Mouse (Mus musculus) bone marrow, adult 2 months (tissue): ENCODE measurements around the gene Ccnl2. TPM values are rescaled to one million over a fixed set of nuclear protein-coding genes. Genes with fewer than 3 reads are reported as not detected.
"Not testable (repeated sequence)": the region's sequence is repeated elsewhere in the genome, so short reads cannot be mapped to it uniquely, and the experiment has no call there.

Source experiments
- H3K27ac ChIP-seq: fragments of 200-500 bp; 2 replicates; pipeline ENCODE4 v1.5.1; 2012; ENCODE audit warnings: low read depth, mild to moderate bottlenecking, control low read depth, inconsistent platforms, low read length; ENCODE audit not compliant: control insufficient read depth, poor library complexity, insufficient read depth
- H3K4me1 ChIP-seq: fragments of 200-500 bp; 2 replicates; pipeline ENCODE4 v1.6.1; 2011; ENCODE audit warnings: low read length; ENCODE audit not compliant: control insufficient read depth, insufficient read depth
- H3K4me3 ChIP-seq: fragments of 200-500 bp; replicated peaks from 2 replicates; pipeline ENCODE3; 2011; ENCODE audit warnings: mild to moderate bottlenecking, low read depth, low read length, control low read depth; ENCODE audit not compliant: control insufficient read depth
- CTCF ChIP-seq: fragments of 200-500 bp; IDR thresholded peaks from 2 replicates; pipeline ENCODE4 v1.5.1; 2011; ENCODE audit warnings: low read length, control low read depth; ENCODE audit not compliant: control insufficient read depth, insufficient read depth
- POLR2A ChIP-seq: fragments of 200-500 bp; IDR thresholded peaks from 2 replicates; pipeline ENCODE4 v1.6.1; 2011; ENCODE audit warnings: low read depth, mild to moderate bottlenecking, control low read depth, low read length, borderline replicate concordance; ENCODE audit not compliant: control insufficient read depth
- WGBS: fragments of 180-500 bp; shearing (Covaris S2); methylation state at CpG from one replicate; pipeline ENCODE4 v1.1.7; 2018; 5-methylcytosine and 5-hydroxymethylcytosine counted together
- polyA plus RNA-seq: library from polyadenylated mRNA; stranded (reverse); fragments of >200 nt; gene quantifications from 2 replicates; pipeline ENCODE4 v1.2.4, GENCODE M21; 2011; ENCODE audit warnings: low replicate concordance; ENCODE audit not compliant: missing spikeins, insufficient read depth, insufficient read length

The Ccnl2 gene
- polyA plus RNA-seq, 1 experiment: 149 TPM

DNA sequence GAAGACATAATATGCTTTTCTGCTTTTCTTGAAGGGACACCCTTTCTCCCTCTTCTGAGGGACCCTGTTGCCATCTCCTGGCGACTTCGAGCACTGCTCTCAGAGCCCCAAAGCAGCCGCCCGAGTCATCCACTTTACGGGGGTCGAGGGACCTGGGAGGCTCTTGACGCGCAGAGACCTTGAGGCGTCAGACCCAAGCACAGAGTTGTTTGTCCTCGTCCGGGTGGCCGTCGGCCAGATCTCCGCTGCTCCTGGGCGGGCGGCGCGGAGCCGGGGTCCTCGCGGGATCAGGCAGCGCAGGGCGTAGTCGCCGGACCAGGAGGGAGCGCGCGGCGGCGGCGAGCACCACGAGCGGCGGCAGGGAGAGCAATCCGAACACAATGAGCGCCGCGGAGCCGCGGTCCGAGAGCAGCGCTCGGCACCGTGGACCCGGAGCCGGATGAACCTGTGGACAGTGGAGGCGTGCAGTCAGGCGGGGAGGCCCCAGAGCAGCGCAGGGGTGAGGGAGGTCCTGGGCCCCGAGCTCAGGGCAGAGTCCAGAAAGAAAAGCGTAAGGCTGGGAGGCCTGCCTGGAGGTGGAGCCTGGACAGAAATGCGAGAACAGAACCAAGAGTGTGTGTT lies 28.1 kb upstream of the Ccnl2 start:
- H3K4me3 ChIP-seq: peak overlapping the region; percentile 58
- peak overlapping the region; percentile 81 for H3K27ac ChIP-seq
- WGBS: under 1% methylated on average over 52 of the region's 52 CpGs
- peak; percentile 52 for TF ChIP-seq CTCF
- peak; percentile 23; the same call in 1 of the 2 replicates for TF ChIP-seq POLR2A
- H3K4me1 ChIP-seq: no peaks in the 10 kb centered on the region

GRCm38 (mm10) chr4:155785246-155785645 lies 27.0 kb upstream of the Ccnl2 start:
- Histone ChIP-seq H3K4me3 (no peak overlapping the region), H3K4me1 (no peaks in the 10 kb centered on the region), H3K27ac (no peak overlapping the region)
- 73% methylated on average over 10 of the region's 10 CpGs for WGBS
- TF ChIP-seq POLR2A (no peak), CTCF (no peak)

- TF ChIP-seq CTCF (no peak), POLR2A (no peak)
- WGBS: 66% methylated on average over 5 of the region's 5 CpGs
- H3K4me3 ChIP-seq: peak within 1 kb of the TSS; percentile 58
- no peak within 1 kb of the TSS for H3K27ac ChIP-seq
- H3K4me1 ChIP-seq: no peaks in the 10 kb centered on the region
Observed at GRCm38 (mm10) chr4:155785819-155786218, 26.5 kb upstream of the Ccnl2 start, which contains the start of gene Tmem88b. Gene Tmem88b, minus strand, starts transcription at chr4:155785874.

DNA sequence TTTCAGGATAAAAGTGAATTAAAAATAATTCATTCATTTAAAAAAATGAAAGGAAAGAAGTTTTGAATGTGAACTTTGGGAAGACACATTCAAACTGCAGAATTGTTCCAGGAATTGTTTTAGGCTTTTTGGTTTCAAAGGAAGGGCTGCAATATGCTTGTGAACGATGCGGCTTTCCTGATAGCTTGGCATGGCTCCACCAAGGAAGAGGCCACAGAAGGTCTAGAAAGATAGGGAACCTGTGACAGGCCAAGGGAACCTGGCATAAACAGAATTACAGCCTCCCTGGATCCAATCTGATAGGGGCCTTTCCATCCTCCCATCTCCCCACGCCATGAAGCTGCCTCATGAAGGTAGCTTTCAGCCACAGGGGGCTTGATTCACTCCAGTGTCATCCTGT lies 24.0 kb upstream of the Ccnl2 start:
- Histone ChIP-seq H3K4me3 (no peak overlapping the region), H3K27ac (peak overlapping the region; percentile 80), H3K4me1 (no peaks in the 10 kb centered on the region)
- TF ChIP-seq POLR2A: no peak
- TF ChIP-seq CTCF: no peak
- WGBS: 24% methylated on average over 3 of the region's 3 CpGs

GRCm38 (mm10) chr4:155788833-155789232 lies 23.5 kb upstream of the Ccnl2 start:
- WGBS: 74% methylated on average over 4 of the region's 4 CpGs

GRCm38 (mm10) chr4:155790021-155790489 lies 22.2 kb upstream of the Ccnl2 start, which contains the start of gene Ankrd65:
Gene Ankrd65, plus strand, starts transcription at chr4:155790439.
- 86% methylated on average over 3 of the region's 3 CpGs for WGBS
- TF ChIP-seq POLR2A: no peak
- no peak for TF ChIP-seq CTCF
- Histone ChIP-seq H3K4me1 (no peaks in the 10 kb centered on the region), H3K27ac (no peak within 1 kb of the TSS), H3K4me3 (no peak within 1 kb of the TSS)

More at GRCm38 (mm10) chr4:155788833-155789232, 23.5 kb upstream of the Ccnl2 start:
- H3K4me3 ChIP-seq, H3K4me1 ChIP-seq, H3K27ac ChIP-seq: not testable (repeated sequence)

DNA sequence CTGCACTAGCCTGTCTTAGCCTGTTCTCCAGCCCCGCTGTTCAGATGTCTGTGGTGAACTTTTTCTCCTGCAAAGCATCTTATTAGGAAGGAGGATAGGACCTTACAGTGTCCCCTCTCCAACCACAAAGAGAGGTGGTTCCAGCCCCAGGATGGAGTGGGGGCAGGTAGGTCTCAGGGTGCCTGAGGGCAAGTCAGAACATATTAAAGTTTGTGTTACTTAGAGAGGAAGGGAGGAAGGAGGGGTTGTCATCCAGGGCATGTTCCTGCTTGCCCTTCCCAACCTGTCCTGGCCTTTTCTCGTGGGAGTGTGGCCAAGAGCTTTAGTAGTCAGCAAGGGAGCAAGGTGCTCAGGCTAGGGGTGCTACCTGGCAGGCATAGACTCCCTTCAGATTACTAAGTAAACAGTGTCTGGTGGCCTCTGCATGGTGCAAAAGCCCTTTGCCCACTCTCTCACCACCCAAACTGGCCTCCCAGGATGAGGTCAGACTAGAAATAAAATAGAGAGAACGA lies 21.6 kb upstream of the Ccnl2 start:
- Histone ChIP-seq H3K27ac (no peak overlapping the region), H3K4me1 (no peaks in the 10 kb centered on the region), H3K4me3 (no peak overlapping the region)
- TF ChIP-seq POLR2A (no peak), CTCF (no peak)
- 74% methylated on average over 3 of the region's 3 CpGs for WGBS

GRCm38 (mm10) chr4:155791240-155791933 lies 20.9 kb upstream of the Ccnl2 start:
- WGBS: 85% methylated on average over 24 of the region's 24 CpGs
- no peaks in the 10 kb centered on the region for H3K4me1 ChIP-seq
- no peak overlapping the region for H3K27ac ChIP-seq
- TF ChIP-seq POLR2A: no peak
- no peak for TF ChIP-seq CTCF
- H3K4me3 ChIP-seq: no peak overlapping the region
